Mouse (Mus musculus): ENCODE measurements around the gene Grap2. TPM values are rescaled to one million over a fixed set of nuclear protein-coding genes. Genes with fewer than 3 reads are reported as not detected.

Gene Grap2
- polyA plus RNA-seq, 1 experiment from 2014 or later = 1.1 TPM

GRCm38 (mm10) chr15:80650412-80650811, 78.0 kb downstream of the Grap2 start:
- H3K27ac ChIP-seq = no peak overlapping the region
- H3K9ac ChIP-seq = no peak overlapping the region
- H3K4me1 ChIP-seq = peaks cover 10% of the 10 kb centered on the region; the same call in 1 of the 2 replicates
- no peaks in the 10 kb centered on the region for H3K9me3 ChIP-seq
- H3K4me3 ChIP-seq = no peak overlapping the region
- 60% methylated on average over 2 of the region's 2 CpGs for WGBS
- H3K4me2 ChIP-seq = no peak overlapping the region
- no peaks in the 10 kb centered on the region for H3K36me3 ChIP-seq
- H3K27me3 ChIP-seq = no peaks in the 10 kb centered on the region
- no peak for ATAC-seq (ENCODE audit: insufficient number of reproducible peaks, low FRiP score, low TSS enrichment, low read depth)

GRCm38 (mm10) chr15:80653865-80654264, 81.5 kb downstream of the Grap2 start:
- Histone ChIP-seq H3K4me2 (no peak overlapping the region), H3K27ac (no peak overlapping the region), H3K9ac (no peak overlapping the region), H3K27me3 (no peaks in the 10 kb centered on the region), H3K9me3 (no peaks in the 10 kb centered on the region), H3K4me3 (no peak overlapping the region), H3K36me3 (no peaks in the 10 kb centered on the region), H3K4me1 (peaks cover 3% of the 10 kb centered on the region; the same call in 1 of the 2 replicates)
- no peak for ATAC-seq (ENCODE audit: insufficient number of reproducible peaks, low FRiP score, low TSS enrichment, low read depth)
- 67% methylated on average over 8 of the region's 8 CpGs for WGBS

GRCm38 (mm10) chr15:80658815-80659471, 86.5 kb downstream of the Grap2 start:
- no peak overlapping the region for H3K4me2 ChIP-seq
- no peak overlapping the region for H3K27ac ChIP-seq
- no peak for ATAC-seq (ENCODE audit: insufficient number of reproducible peaks, low FRiP score, low TSS enrichment, low read depth)
- no peaks in the 10 kb centered on the region for H3K27me3 ChIP-seq
- no peaks in the 10 kb centered on the region for H3K9me3 ChIP-seq
- H3K4me1 ChIP-seq = no peaks in the 10 kb centered on the region
- no peaks in the 10 kb centered on the region for H3K36me3 ChIP-seq
- H3K9ac ChIP-seq = no peak overlapping the region
- H3K4me3 ChIP-seq = no peak overlapping the region
- WGBS = 63% methylated on average over 6 of the region's 6 CpGs

GRCm38 (mm10) chr15:80660963-80661362, 88.6 kb downstream of the Grap2 start:
- H3K9me3 ChIP-seq = no peaks in the 10 kb centered on the region
- no peak for ATAC-seq (ENCODE audit: insufficient number of reproducible peaks, low FRiP score, low TSS enrichment, low read depth)
- H3K36me3 ChIP-seq = no peaks in the 10 kb centered on the region
- H3K4me1 ChIP-seq = no peaks in the 10 kb centered on the region
- no peak overlapping the region for H3K9ac ChIP-seq
- H3K27me3 ChIP-seq = no peaks in the 10 kb centered on the region
- H3K4me2 ChIP-seq = no peak overlapping the region
- no peak overlapping the region for H3K27ac ChIP-seq
- 59% methylated on average over 4 of the region's 4 CpGs for WGBS
- no peak overlapping the region for H3K4me3 ChIP-seq

DNA sequence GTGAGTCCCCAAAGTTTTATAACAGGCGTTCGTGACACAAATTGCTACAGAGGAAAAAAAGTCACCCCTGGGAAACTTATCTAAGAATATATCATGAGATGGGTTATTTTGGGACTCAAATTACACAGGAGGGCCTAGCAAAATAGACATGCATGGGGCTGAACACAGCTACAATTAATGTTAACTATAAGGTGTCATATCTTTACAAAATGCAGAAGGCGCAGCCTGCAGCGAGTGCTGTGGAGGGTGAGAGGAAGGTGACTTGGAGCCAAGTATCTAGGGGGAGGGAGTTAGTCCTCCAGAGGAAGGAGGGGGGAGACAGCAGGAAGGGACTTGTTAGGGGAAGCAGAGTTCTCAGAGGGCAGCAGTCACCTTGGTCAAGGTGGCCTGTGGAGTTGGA, 92.0 kb downstream of the Grap2 start:
- Histone ChIP-seq H3K9me3 (no peaks in the 10 kb centered on the region), H3K4me2 (no peak overlapping the region), H3K36me3 (no peaks in the 10 kb centered on the region), H3K4me3 (no peak overlapping the region), H3K9ac (no peak overlapping the region), H3K4me1 (no peaks in the 10 kb centered on the region), H3K27ac (no peak overlapping the region), H3K27me3 (no peaks in the 10 kb centered on the region)
- no peak for ATAC-seq (ENCODE audit: insufficient number of reproducible peaks, low FRiP score, low TSS enrichment, low read depth)
- WGBS = 66% methylated on average over 4 of the region's 4 CpGs

GRCm38 (mm10) chr15:80671295-80672252, 99.2 kb downstream of the Grap2 start, which contains the start of gene Fam83f:
Gene Fam83f (plus strand): TSS chr15:80671847.
- no peaks in the 10 kb centered on the region for H3K9me3 ChIP-seq
- ATAC-seq (ENCODE audit: insufficient number of reproducible peaks, low FRiP score, low TSS enrichment, low read depth) = peak; percentile 43; the same call in 1 of the 2 replicates
- no peak within 1 kb of the TSS for H3K27ac ChIP-seq
- H3K4me3 ChIP-seq = peak within 1 kb of the TSS; percentile 44
- H3K36me3 ChIP-seq = no peaks in the 10 kb centered on the region
- 6% methylated on average over 81 of the region's 85 CpGs for WGBS
- peaks cover 12% of the 10 kb centered on the region for H3K4me1 ChIP-seq
- H3K9ac ChIP-seq = 0 out of 2 replicates have a peak within 1 kb of the TSS, but pooled peaks have one; percentile 14
- H3K4me2 ChIP-seq = peak within 1 kb of the TSS; percentile 78
- peaks cover 38% of the 10 kb centered on the region for H3K27me3 ChIP-seq

- Histone ChIP-seq H3K4me3 (no peak overlapping the region), H3K27ac (no peak overlapping the region), H3K9ac (no peak overlapping the region), H3K27me3 (peaks cover 38% of the 10 kb centered on the region), H3K36me3 (no peaks in the 10 kb centered on the region), H3K4me2 (no peak overlapping the region), H3K9me3 (no peaks in the 10 kb centered on the region), H3K4me1 (peaks cover 12% of the 10 kb centered on the region)
- ATAC-seq (ENCODE audit: insufficient number of reproducible peaks, low FRiP score, low TSS enrichment, low read depth) = no peak
- 39% methylated on average over 2 of the region's 2 CpGs for WGBS
Measured at GRCm38 (mm10) chr15:80672810-80673209, 100.4 kb downstream of the Grap2 start.

DNA sequence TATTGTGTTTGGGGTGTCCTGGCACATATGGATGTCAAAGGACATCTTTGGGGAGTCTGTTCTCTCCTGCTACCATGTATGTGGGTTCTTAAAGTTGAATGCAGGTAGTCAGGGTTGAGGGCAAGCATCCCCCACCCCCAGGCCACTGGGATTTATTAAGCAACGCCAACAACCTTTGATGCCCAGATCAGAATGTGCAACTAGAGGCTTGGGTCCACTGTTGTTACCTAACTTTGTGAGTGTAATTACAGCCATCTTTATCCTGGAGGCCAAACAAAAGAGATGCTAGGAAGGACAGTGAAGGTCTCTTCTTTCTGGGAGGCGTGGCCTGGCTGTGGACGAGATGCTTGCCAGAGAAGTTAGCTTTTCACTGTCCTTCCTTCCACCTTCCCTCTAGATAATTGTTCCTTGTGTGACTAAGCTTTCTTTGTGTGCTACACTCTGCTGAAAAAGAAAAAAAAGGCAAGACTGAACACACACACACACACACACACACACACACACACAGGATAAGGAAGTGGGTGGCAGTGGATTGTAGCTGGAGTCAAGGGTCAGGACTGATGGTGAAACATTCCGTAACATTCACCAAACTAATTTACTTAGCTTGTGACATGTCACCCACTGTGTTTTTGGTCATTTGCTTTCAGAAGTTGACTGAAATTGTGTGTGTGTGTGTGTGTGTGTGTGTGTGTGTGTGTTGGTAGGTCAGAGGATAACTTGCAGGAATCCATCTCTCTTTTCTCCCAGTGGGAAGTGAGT, 101.1 kb downstream of the Grap2 start:
- no peak for ATAC-seq (ENCODE audit: insufficient number of reproducible peaks, low FRiP score, low TSS enrichment, low read depth)
- H3K27ac ChIP-seq = no peak overlapping the region
- no peak overlapping the region for H3K4me2 ChIP-seq
- H3K4me3 ChIP-seq = no peak overlapping the region
- no peaks in the 10 kb centered on the region for H3K9me3 ChIP-seq
- H3K9ac ChIP-seq = no peak overlapping the region
- peaks cover 12% of the 10 kb centered on the region for H3K4me1 ChIP-seq
- WGBS = 74% methylated on average over 4 of the region's 4 CpGs
- peaks cover 38% of the 10 kb centered on the region for H3K27me3 ChIP-seq
- no peaks in the 10 kb centered on the region for H3K36me3 ChIP-seq

GRCm38 (mm10) chr15:80674700-80675099, 102.3 kb downstream of the Grap2 start:
- no peak overlapping the region for H3K9ac ChIP-seq
- no peak for ATAC-seq (ENCODE audit: insufficient number of reproducible peaks, low FRiP score, low TSS enrichment, low read depth)
- H3K27me3 ChIP-seq = peaks cover 36% of the 10 kb centered on the region
- no peak overlapping the region for H3K4me2 ChIP-seq
- H3K27ac ChIP-seq = no peak overlapping the region
- H3K9me3 ChIP-seq = no peaks in the 10 kb centered on the region
- no peaks in the 10 kb centered on the region for H3K36me3 ChIP-seq
- peaks cover 18% of the 10 kb centered on the region for H3K4me1 ChIP-seq
- no peak overlapping the region for H3K4me3 ChIP-seq
- 79% methylated on average over 6 of the region's 6 CpGs for WGBS

GRCm38 (mm10) chr15:80679515-80680215, 107.3 kb downstream of the Grap2 start:
- no peaks in the 10 kb centered on the region for H3K27me3 ChIP-seq
- ATAC-seq (ENCODE audit: insufficient number of reproducible peaks, low FRiP score, low TSS enrichment, low read depth) = 0 out of 2 replicates have a peak, but pooled peaks have one; percentile 32
- H3K4me3 ChIP-seq = no peak overlapping the region
- no peaks in the 10 kb centered on the region for H3K36me3 ChIP-seq
- peak overlapping the region; percentile 52 for H3K27ac ChIP-seq
- H3K9me3 ChIP-seq = no peaks in the 10 kb centered on the region
- no peak overlapping the region for H3K9ac ChIP-seq
- H3K4me1 ChIP-seq = peaks cover 31% of the 10 kb centered on the region
- WGBS = 42% methylated on average over 8 of the region's 8 CpGs
- no peak overlapping the region; the same call in 1 of the 2 replicates for H3K4me2 ChIP-seq

Data from limb, embryonic 15.5 days (tissue).